Mouse (Mus musculus) MEL (cell line): ENCODE results near the gene Myo3b. TPM values are rescaled to one million over a fixed set of nuclear protein-coding genes. Genes with fewer than 3 reads are reported as not detected.
A peak's percentile ranks its signal among the peaks of the same experiment; 100 is the strongest.

Experiments used
- DNase-seq: peaks from one replicate; pipeline ENCODE4 v3.0.0; 2011; ENCODE audit warnings: low read depth, low spot score
- H3K27ac ChIP-seq: 2 replicates; pipeline ENCODE4 v1.5.1; 2012; ENCODE audit warnings: low read depth, mild to moderate bottlenecking, control low read depth, low read length, moderate library complexity; ENCODE audit not compliant: control insufficient read depth
- H3K27me3 ChIP-seq, 2 experiments: fragments of 150-350 bp in 1 of 2; sonication (generic) in 1 of 2; 2 replicates each; pipeline ENCODE4 v1.6.1; 2012; ENCODE audit warnings: low read length in 2 of 2, mild to moderate bottlenecking in 2 of 2, improper control_type of control experiment in 1 of 2, moderate library complexity in 1 of 2; ENCODE audit not compliant: insufficient read depth in 2 of 2, control insufficient read depth in 1 of 2
- H3K36me3 ChIP-seq, 2 experiments: 2 replicates each; pipeline ENCODE4 v1.6.1; 2012 to 2014; ENCODE audit warnings: low read length in 2 of 2, improper control_type of control experiment in 1 of 2, inconsistent platforms in 1 of 2, mild to moderate bottlenecking in 1 of 2; ENCODE audit not compliant: insufficient read depth in 2 of 2, control insufficient read depth in 1 of 2
- H3K4me1 ChIP-seq, 2 experiments: fragments of 150-350 bp in 1 of 2; sonication (generic) in 1 of 2; 2 replicates each; pipeline ENCODE4 v1.6.1; 2012; ENCODE audit warnings: low read length in 2 of 2, improper control_type of control experiment in 1 of 2, mild to moderate bottlenecking in 1 of 2; ENCODE audit not compliant: insufficient read depth in 2 of 2, control insufficient read depth in 1 of 2
- H3K4me3 ChIP-seq, 2 experiments: fragments of 150-350 bp in 1 of 2; sonication (generic) in 1 of 2; 2 replicates each; pipeline ENCODE4 v1.5.1; 2012; ENCODE audit warnings: low read depth in 2 of 2, low read length in 2 of 2, mild to moderate bottlenecking in 2 of 2, moderate library complexity in 2 of 2, control low read depth in 1 of 2, improper control_type of control experiment in 1 of 2; ENCODE audit not compliant: control insufficient read depth in 1 of 2, insufficient read depth in 1 of 2
- H3K79me2 ChIP-seq: 2 replicates; pipeline ENCODE4 v1.6.1; 2012; ENCODE audit warnings: mild to moderate bottlenecking, low read length, moderate library complexity; ENCODE audit not compliant: control insufficient read depth, poor library complexity, insufficient read depth
- H3K9ac ChIP-seq: 2 replicates; pipeline ENCODE4 v1.6.1; 2012; ENCODE audit warnings: low read depth, mild to moderate bottlenecking, control low read depth, low read length, moderate library complexity; ENCODE audit not compliant: control insufficient read depth, poor library complexity, severe bottlenecking
- H3K9me3 ChIP-seq: fragments of 150-350 bp; sonication (generic); replicated peaks from 2 replicates; pipeline ENCODE4 v1.6.1; 2012; ENCODE audit warnings: mild to moderate bottlenecking, low read length, improper control_type of control experiment, moderate library complexity; ENCODE audit not compliant: insufficient read depth
- CHD1 ChIP-seq: IDR thresholded peaks from 2 replicates; pipeline ENCODE4 v1.6.1; 2012; ENCODE audit warnings: low read depth, mild to moderate bottlenecking, inconsistent platforms, low read length, improper control_type of control experiment
- ELF1 ChIP-seq: IDR thresholded peaks from 2 replicates; pipeline ENCODE4 v1.6.1; 2014; ENCODE audit warnings: low read depth, mild to moderate bottlenecking, inconsistent platforms, low read length, improper control_type of control experiment, moderate library complexity
- EP300 ChIP-seq, 2 experiments: IDR thresholded peaks; 2 replicates each; pipeline ENCODE4 v1.6.1; 2011; ENCODE audit warnings: improper control_type of control experiment in 2 of 2, low read length in 2 of 2, low read depth in 1 of 2, mild to moderate bottlenecking in 1 of 2
- GATA1 ChIP-seq: IDR thresholded peaks from 2 replicates; pipeline ENCODE4 v1.6.1; 2011; ENCODE audit warnings: low read depth, low read length, improper control_type of control experiment
- HCFC1 ChIP-seq: IDR thresholded peaks from 2 replicates; pipeline ENCODE4 v1.6.1; 2012; ENCODE audit warnings: low read depth, mild to moderate bottlenecking, inconsistent platforms, low read length, improper control_type of control experiment, moderate library complexity
- JUND ChIP-seq: IDR thresholded peaks from 2 replicates; pipeline ENCODE4 v1.6.1; 2011; ENCODE audit warnings: low read depth, mild to moderate bottlenecking, improper control_type of control experiment, low read length
- MAX ChIP-seq: IDR thresholded peaks from 2 replicates; pipeline ENCODE4 v1.6.1; 2011; ENCODE audit warnings: low read length, improper control_type of control experiment
- MAZ ChIP-seq: IDR thresholded peaks from 2 replicates; pipeline ENCODE4 v1.6.1; 2012; ENCODE audit warnings: low read depth, mild to moderate bottlenecking, inconsistent platforms, low read length, improper control_type of control experiment
- MYC ChIP-seq: IDR thresholded peaks from 2 replicates; pipeline ENCODE4 v1.6.1; 2011; ENCODE audit warnings: low read depth, mild to moderate bottlenecking, low read length, improper control_type of control experiment, moderate library complexity
- NRF1 ChIP-seq: IDR thresholded peaks from 2 replicates; pipeline ENCODE4 v1.6.1; 2014; ENCODE audit warnings: low read depth, mild to moderate bottlenecking, inconsistent platforms, low read length, improper control_type of control experiment, moderate library complexity; ENCODE audit not compliant: poor library complexity, insufficient read depth, severe bottlenecking
- RAD21 ChIP-seq: IDR thresholded peaks from 2 replicates; pipeline ENCODE4 v1.6.1; 2011; ENCODE audit warnings: mild to moderate bottlenecking, low read depth, low read length, improper control_type of control experiment
- SIN3A ChIP-seq: IDR thresholded peaks from 2 replicates; pipeline ENCODE4 v1.6.1; 2012; ENCODE audit warnings: low read length, improper control_type of control experiment, inconsistent platforms
- TAL1 ChIP-seq: IDR thresholded peaks from 2 replicates; pipeline ENCODE4 v1.6.1; 2012; ENCODE audit warnings: mild to moderate bottlenecking, inconsistent platforms, low read length, moderate library complexity, mixed read lengths
- TCF12 ChIP-seq: IDR thresholded peaks from 2 replicates; pipeline ENCODE4 v1.6.1; 2014; ENCODE audit warnings: low read depth, mild to moderate bottlenecking, inconsistent platforms, low read length, improper control_type of control experiment, moderate library complexity
- USF1 ChIP-seq: IDR thresholded peaks from 2 replicates; pipeline ENCODE4 v1.6.1; 2014; ENCODE audit warnings: low read depth, mild to moderate bottlenecking, inconsistent platforms, low read length, improper control_type of control experiment, moderate library complexity
- USF2 ChIP-seq, 2 experiments: IDR thresholded peaks; 2 replicates each; pipeline ENCODE4 v1.6.1; 2011 to 2012; ENCODE audit warnings: improper control_type of control experiment in 2 of 2, low read length in 2 of 2, borderline replicate concordance in 1 of 2, inconsistent platforms in 1 of 2, low read depth in 1 of 2, mild to moderate bottlenecking in 1 of 2; ENCODE audit not compliant: insufficient read depth in 1 of 2
- ZMIZ1 ChIP-seq: IDR thresholded peaks from 2 replicates; pipeline ENCODE4 v1.6.1; 2012; ENCODE audit warnings: low read depth, mild to moderate bottlenecking, inconsistent platforms, low read length, improper control_type of control experiment, moderate library complexity
- ZNF384 ChIP-seq: IDR thresholded peaks from 2 replicates; pipeline ENCODE4 v1.6.1; 2012; ENCODE audit warnings: low read depth, mild to moderate bottlenecking, inconsistent platforms, low read length, improper control_type of control experiment
- polyA plus RNA-seq, 2 experiments: library from polyadenylated mRNA; stranded (reverse) in 1 of 2; unstranded in 1 of 2; fragments of >175 nt in 1 of 2; fragments of >200 nt in 1 of 2; gene quantifications; 2 replicates each; pipeline versions ENCODE4 v1.2.1 to v1.2.4; 2012; ENCODE audit warnings: low replicate concordance in 2 of 2, low read depth in 1 of 2; ENCODE audit not compliant: insufficient read length in 2 of 2, insufficient read depth in 1 of 2, missing spikeins in 1 of 2
- total RNA-seq: library from RNA; depleted of rRNA; stranded (reverse); fragments of 300-350 nt; gene quantifications from 2 replicates; pipeline ENCODE4 v1.2.3, GENCODE M21; 2012

Myo3b gene
- total and polyA plus RNA-seq, 3 experiments: not detected

GRCm38 (mm10) chr2:70024454-70024853 is 14.5 kb upstream of the Myo3b start:
- no peak overlapping the region for H3K27ac ChIP-seq

GRCm38 (mm10) chr2:70025711-70026110 is 13.2 kb upstream of the Myo3b start:
- H3K4me3 ChIP-seq: no peak overlapping the region
- no peak for DNase-seq
- peaks cover 2 to 6% of the 10 kb centered on the region in 2 experiments; a peak in 3 of 4 replicates for H3K36me3 ChIP-seq
- H3K27ac ChIP-seq: no peak overlapping the region
- H3K27me3 ChIP-seq: no peaks in the 10 kb centered on the region
- peaks cover 5 to 7% of the 10 kb centered on the region in 2 experiments; a peak in 3 of 4 replicates for H3K4me1 ChIP-seq
- no peaks in the 10 kb centered on the region for H3K79me2 ChIP-seq
- H3K9me3 ChIP-seq: no peaks in the 10 kb centered on the region
- TF ChIP-seq ZMIZ1 (no peak), SIN3A (no peak), ELF1 (no peak), HCFC1 (no peak), MAX (no peak), MAZ (no peak)
- H3K9ac ChIP-seq: no peak overlapping the region

More at GRCm38 (mm10) chr2:70024454-70024853, 14.5 kb upstream of the Myo3b start:
- Histone ChIP-seq H3K9me3 (no peaks in the 10 kb centered on the region), H3K4me3 (no peak overlapping the region), H3K79me2 (no peaks in the 10 kb centered on the region), H3K4me1 (peaks cover 5 to 7% of the 10 kb centered on the region in 2 experiments; a peak in 3 of 4 replicates), H3K9ac (no peak overlapping the region), H3K36me3 (peaks cover 6% of the 10 kb centered on the region in 2 experiments), H3K27me3 (no peaks in the 10 kb centered on the region)
- peak; percentile 14 for DNase-seq
- TF ChIP-seq ZNF384 (no peak), EP300 (IDR thresholded peaks at IDR 0.05; ENCODE audit: low read depth in 1 of 2, low read length in 2 of 2) (peak in 1 of 2 experiments; percentile 32; a peak in 1 of 4 replicates), NRF1 (no peak), GATA1 (peak; percentile 54; the same call in 1 of the 2 replicates), TCF12 (peak; percentile 29; the same call in 1 of the 2 replicates)

GRCm38 (mm10) chr2:70031472-70031871 is 7.5 kb upstream of the Myo3b start:
- no peak for TF ChIP-seq USF1
- TF ChIP-seq USF2 (IDR thresholded peaks at IDR 0.05; ENCODE audit: borderline replicate concordance in 1 of 2, insufficient read depth in 1 of 2, low read depth in 1 of 2, low read length in 2 of 2): no peak
- no peak for TF ChIP-seq JUND
- no peak for TF ChIP-seq MAZ
- TF ChIP-seq RAD21: no peak
- TF ChIP-seq ZMIZ1: no peak
- no peak for TF ChIP-seq TAL1
- TF ChIP-seq MYC: no peak
- TF ChIP-seq CHD1: no peak
- TF ChIP-seq, all 39 proteins: peak for 0
- no peak overlapping the region for H3K4me3 ChIP-seq
- H3K79me2 ChIP-seq: no peaks in the 10 kb centered on the region
- H3K36me3 ChIP-seq: no peaks in the 10 kb centered on the region
- no peak for DNase-seq
- no peaks in the 10 kb centered on the region for H3K4me1 ChIP-seq
- no peaks in the 10 kb centered on the region for H3K9me3 ChIP-seq
- H3K9ac ChIP-seq: no peak overlapping the region
- H3K27me3 ChIP-seq: no peaks in the 10 kb centered on the region; a peak in 2 of 4 replicates
- no peak overlapping the region for H3K27ac ChIP-seq
